Mouse (Mus musculus): ENCODE data around the gene Tbc1d17. TPM values are rescaled to one million over a fixed set of nuclear protein-coding genes. Genes with fewer than 3 reads are reported as not detected.

The Tbc1d17 gene
- polyA plus RNA-seq, 1 experiment from 2014 or later, result 65.3 TPM

DNA sequence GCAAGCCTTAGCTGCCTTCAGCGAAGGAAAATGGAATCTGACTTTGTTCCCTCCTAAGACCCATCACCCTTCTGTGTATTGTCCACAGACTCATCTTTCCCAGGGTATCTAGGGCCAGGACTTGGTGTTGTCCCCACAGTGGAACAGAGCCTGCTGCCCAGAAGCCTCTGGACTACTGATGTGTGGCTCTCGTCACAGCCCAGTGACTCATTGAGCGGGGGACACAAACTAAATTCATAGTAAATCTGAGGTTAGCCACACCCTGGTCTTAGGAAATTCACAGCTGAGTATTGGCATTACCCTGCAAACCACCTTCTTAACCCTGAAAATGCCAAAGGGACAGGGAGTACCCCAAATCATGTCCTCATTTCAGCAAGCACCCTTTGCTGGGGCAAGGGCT, 22.1 kb downstream of the Tbc1d17 start:
- H3K4me3 ChIP-seq (ENCODE audit: low read length), result no peak overlapping the region
- WGBS, result 85% methylated on average over 3 of the region's 3 CpGs
- no peak overlapping the region for H3K4me2 ChIP-seq (replicated peaks; ENCODE audit: low read depth, low read length)
- no peak overlapping the region for H3K27ac ChIP-seq (ENCODE audit: low read depth, low read length)
- no peaks in the 10 kb centered on the region for H3K27me3 ChIP-seq (ENCODE audit: control insufficient read depth, insufficient read depth, low read length)
- H3K9ac ChIP-seq (ENCODE audit: low read depth, low read length), result no peak overlapping the region
- H3K4me1 ChIP-seq (ENCODE audit: control insufficient read depth, insufficient read depth, low read length), result 0 out of 2 replicates have a peak, but pooled peaks cover 5% of the 10 kb centered on the region
- H3K36me3 ChIP-seq (ENCODE audit: control insufficient read depth, insufficient read depth, low read length), result peaks cover 44% of the 10 kb centered on the region
- no peaks in the 10 kb centered on the region for H3K9me3 ChIP-seq (ENCODE audit: control insufficient read depth, low read length)
- no peak for ATAC-seq (ENCODE audit: low FRiP score, low TSS enrichment)

GRCm38 (mm10) chr7:44824872-44825271, 24.0 kb downstream of the Tbc1d17 start:
- Histone ChIP-seq H3K4me1 (ENCODE audit: control insufficient read depth, insufficient read depth, low read length) (peaks cover 13% of the 10 kb centered on the region; the same call in 1 of the 2 replicates), H3K4me3 (ENCODE audit: low read length) (no peak overlapping the region), H3K9ac (ENCODE audit: low read depth, low read length) (no peak overlapping the region), H3K27ac (ENCODE audit: low read depth, low read length) (no peak overlapping the region), H3K9me3 (ENCODE audit: control insufficient read depth, low read length) (no peaks in the 10 kb centered on the region), H3K4me2 (replicated peaks; ENCODE audit: low read depth, low read length) (no peak overlapping the region), H3K36me3 (ENCODE audit: control insufficient read depth, insufficient read depth, low read length) (peaks cover 25% of the 10 kb centered on the region), H3K27me3 (ENCODE audit: control insufficient read depth, insufficient read depth, low read length) (no peaks in the 10 kb centered on the region)
- 21% methylated on average over 3 of the region's 3 CpGs for WGBS
- no peak; the same call in 1 of the 2 replicates for ATAC-seq (ENCODE audit: low FRiP score, low TSS enrichment)

GRCm38 (mm10) chr7:44823409-44823808, 25.5 kb downstream of the Tbc1d17 start:
- Histone ChIP-seq H3K36me3 (ENCODE audit: control insufficient read depth, insufficient read depth, low read length) (peaks cover 10% of the 10 kb centered on the region; the same call in 1 of the 2 replicates), H3K9ac (ENCODE audit: low read depth, low read length) (no peak overlapping the region)
- WGBS, result 44% methylated on average over 7 of the region's 7 CpGs

DNA sequence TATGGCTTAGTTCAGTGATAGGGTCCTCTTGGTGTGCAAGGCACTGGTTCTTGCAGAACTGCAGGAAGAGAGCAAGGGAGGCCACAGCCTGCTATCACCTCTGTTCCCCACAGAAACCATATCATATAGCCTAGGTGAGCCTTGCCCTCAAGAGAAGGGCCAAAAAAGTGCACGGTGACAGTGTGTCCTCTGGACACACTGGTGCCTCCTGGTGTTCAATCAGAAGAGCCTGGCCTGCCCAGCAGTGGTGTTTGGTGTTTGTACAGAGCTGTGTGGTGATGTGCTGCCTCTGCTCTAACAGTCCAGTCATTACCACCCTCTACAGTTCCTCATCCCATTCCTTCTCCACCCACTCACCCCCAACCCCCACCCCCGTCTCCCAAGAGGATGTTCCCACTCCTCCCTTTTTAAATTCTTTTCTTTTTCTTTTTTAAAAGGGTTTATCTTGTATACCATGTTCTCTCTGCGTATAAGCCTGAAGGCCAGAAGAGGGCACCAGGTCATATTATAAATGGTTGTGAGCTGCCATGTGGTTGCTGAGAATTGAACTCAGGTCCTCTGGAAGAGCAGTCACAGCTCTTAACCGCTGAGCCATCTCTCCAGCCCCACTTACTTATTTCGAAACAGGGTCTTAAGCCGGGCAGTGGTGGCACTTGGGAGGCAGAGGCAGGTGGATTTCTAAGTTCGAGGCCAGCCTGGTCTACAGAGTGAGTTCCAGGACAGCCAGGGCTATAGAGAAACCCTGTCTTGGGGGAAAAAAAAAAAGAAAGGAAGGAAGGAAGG, 27.0 kb downstream of the Tbc1d17 start:
- H3K9me3 ChIP-seq (ENCODE audit: control insufficient read depth, low read length), result no peaks in the 10 kb centered on the region
- no peak overlapping the region for H3K27ac ChIP-seq (ENCODE audit: low read depth, low read length)
- H3K9ac ChIP-seq (ENCODE audit: low read depth, low read length), result no peak overlapping the region
- no peaks in the 10 kb centered on the region for H3K27me3 ChIP-seq (ENCODE audit: control insufficient read depth, insufficient read depth, low read length)
- ATAC-seq (ENCODE audit: low FRiP score, low TSS enrichment), result no peak
- H3K36me3 ChIP-seq (ENCODE audit: control insufficient read depth, insufficient read depth, low read length), result peaks cover 3% of the 10 kb centered on the region; the same call in 1 of the 2 replicates
- H3K4me3 ChIP-seq (ENCODE audit: low read length), result no peak overlapping the region
- H3K4me1 ChIP-seq (ENCODE audit: control insufficient read depth, insufficient read depth, low read length), result peaks cover 33% of the 10 kb centered on the region
- 82% methylated on average over 7 of the region's 7 CpGs for WGBS
- no peak overlapping the region for H3K4me2 ChIP-seq (replicated peaks; ENCODE audit: low read depth, low read length)

More at GRCm38 (mm10) chr7:44823409-44823808, 25.5 kb downstream of the Tbc1d17 start:
- Histone ChIP-seq H3K27me3 (ENCODE audit: control insufficient read depth, insufficient read depth, low read length) (no peaks in the 10 kb centered on the region), H3K9me3 (ENCODE audit: control insufficient read depth, low read length) (no peaks in the 10 kb centered on the region), H3K4me3 (ENCODE audit: low read length) (no peak overlapping the region), H3K4me1 (ENCODE audit: control insufficient read depth, insufficient read depth, low read length) (peaks cover 22% of the 10 kb centered on the region), H3K27ac (ENCODE audit: low read depth, low read length) (no peak overlapping the region), H3K4me2 (replicated peaks; ENCODE audit: low read depth, low read length) (no peak overlapping the region)
- ATAC-seq (ENCODE audit: low FRiP score, low TSS enrichment), result no peak

GRCm38 (mm10) chr7:44820525-44820924, 28.4 kb downstream of the Tbc1d17 start:
- peaks cover 33% of the 10 kb centered on the region for H3K4me1 ChIP-seq (ENCODE audit: control insufficient read depth, insufficient read depth, low read length)
- WGBS, result 83% methylated on average over 3 of the region's 3 CpGs
- no peak overlapping the region for H3K4me2 ChIP-seq (replicated peaks; ENCODE audit: low read depth, low read length)
- no peaks in the 10 kb centered on the region for H3K27me3 ChIP-seq (ENCODE audit: control insufficient read depth, insufficient read depth, low read length)
- H3K36me3 ChIP-seq (ENCODE audit: control insufficient read depth, insufficient read depth, low read length), result peaks cover 3% of the 10 kb centered on the region; the same call in 1 of the 2 replicates
- H3K9me3 ChIP-seq (ENCODE audit: control insufficient read depth, low read length), result no peaks in the 10 kb centered on the region
- no peak overlapping the region for H3K27ac ChIP-seq (ENCODE audit: low read depth, low read length)
- no peak overlapping the region for H3K4me3 ChIP-seq (ENCODE audit: low read length)
- ATAC-seq (ENCODE audit: low FRiP score, low TSS enrichment), result no peak
- no peak overlapping the region for H3K9ac ChIP-seq (ENCODE audit: low read depth, low read length)

DNA sequence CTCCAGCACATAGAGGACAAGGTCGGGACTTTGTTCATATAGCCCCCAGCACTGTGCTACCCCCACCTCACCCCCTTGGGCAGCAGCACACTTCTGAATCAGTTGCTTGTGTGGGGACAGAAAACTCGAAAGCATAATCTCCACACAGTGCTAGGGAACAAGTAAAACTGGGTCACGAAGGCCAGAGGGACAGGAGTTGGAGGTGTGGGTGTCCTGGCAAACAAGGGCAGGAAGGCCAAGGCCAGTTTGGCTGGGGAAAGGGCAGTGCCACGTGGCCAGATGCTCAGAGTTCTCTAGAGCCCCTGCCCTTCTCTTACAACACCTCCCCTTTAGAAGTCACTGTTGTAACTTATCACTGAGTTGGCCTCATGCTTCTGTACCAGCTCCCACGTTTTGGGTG, 29.0 kb downstream of the Tbc1d17 start:
- no peak overlapping the region for H3K4me2 ChIP-seq (replicated peaks; ENCODE audit: low read depth, low read length)
- no peak overlapping the region for H3K4me3 ChIP-seq (ENCODE audit: low read length)
- peaks cover 3% of the 10 kb centered on the region; the same call in 1 of the 2 replicates for H3K36me3 ChIP-seq (ENCODE audit: control insufficient read depth, insufficient read depth, low read length)
- no peak overlapping the region for H3K9ac ChIP-seq (ENCODE audit: low read depth, low read length)
- 48% methylated on average over 5 of the region's 5 CpGs for WGBS
- H3K4me1 ChIP-seq (ENCODE audit: control insufficient read depth, insufficient read depth, low read length), result peaks cover 33% of the 10 kb centered on the region
- H3K27me3 ChIP-seq (ENCODE audit: control insufficient read depth, insufficient read depth, low read length), result no peaks in the 10 kb centered on the region
- H3K27ac ChIP-seq (ENCODE audit: low read depth, low read length), result no peak overlapping the region
- ATAC-seq (ENCODE audit: low FRiP score, low TSS enrichment), result no peak
- H3K9me3 ChIP-seq (ENCODE audit: control insufficient read depth, low read length), result no peaks in the 10 kb centered on the region

DNA sequence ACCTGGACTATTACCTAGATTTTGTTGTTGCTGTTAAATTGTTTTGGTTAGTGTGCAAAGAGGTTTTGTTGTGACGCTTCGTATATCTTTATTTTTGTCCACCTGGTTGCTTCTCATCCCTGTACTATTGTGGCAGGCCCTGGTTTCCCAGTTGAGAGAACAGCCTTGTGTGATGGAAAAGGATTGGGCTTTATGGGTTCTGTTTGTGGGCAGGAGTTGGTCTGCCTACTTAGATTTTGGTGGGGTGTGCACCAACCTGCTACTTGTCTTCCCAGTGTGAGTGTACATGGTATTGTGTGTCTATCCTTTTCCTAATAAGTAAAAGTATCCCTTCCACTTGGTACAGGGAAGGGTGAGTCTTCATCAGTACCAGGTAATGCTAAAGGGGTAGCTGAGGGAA, 29.5 kb downstream of the Tbc1d17 start:
- Histone ChIP-seq H3K27ac (ENCODE audit: low read depth, low read length) (no peak overlapping the region), H3K9me3 (ENCODE audit: control insufficient read depth, low read length) (no peaks in the 10 kb centered on the region), H3K9ac (ENCODE audit: low read depth, low read length) (peak overlapping the region; percentile 56; the same call in 1 of the 2 replicates), H3K27me3 (ENCODE audit: control insufficient read depth, insufficient read depth, low read length) (no peaks in the 10 kb centered on the region), H3K4me2 (replicated peaks; ENCODE audit: low read depth, low read length) (peak overlapping the region; percentile 67; the same call in 1 of the 2 replicates), H3K36me3 (ENCODE audit: control insufficient read depth, insufficient read depth, low read length) (peaks cover 3% of the 10 kb centered on the region; the same call in 1 of the 2 replicates), H3K4me1 (ENCODE audit: control insufficient read depth, insufficient read depth, low read length) (peaks cover 33% of the 10 kb centered on the region), H3K4me3 (ENCODE audit: low read length) (peak overlapping the region; percentile 87; the same call in 1 of the 2 replicates)
- 89% methylated on average over 2 of the region's 2 CpGs for WGBS
- no peak for ATAC-seq (ENCODE audit: low FRiP score, low TSS enrichment)

DNA sequence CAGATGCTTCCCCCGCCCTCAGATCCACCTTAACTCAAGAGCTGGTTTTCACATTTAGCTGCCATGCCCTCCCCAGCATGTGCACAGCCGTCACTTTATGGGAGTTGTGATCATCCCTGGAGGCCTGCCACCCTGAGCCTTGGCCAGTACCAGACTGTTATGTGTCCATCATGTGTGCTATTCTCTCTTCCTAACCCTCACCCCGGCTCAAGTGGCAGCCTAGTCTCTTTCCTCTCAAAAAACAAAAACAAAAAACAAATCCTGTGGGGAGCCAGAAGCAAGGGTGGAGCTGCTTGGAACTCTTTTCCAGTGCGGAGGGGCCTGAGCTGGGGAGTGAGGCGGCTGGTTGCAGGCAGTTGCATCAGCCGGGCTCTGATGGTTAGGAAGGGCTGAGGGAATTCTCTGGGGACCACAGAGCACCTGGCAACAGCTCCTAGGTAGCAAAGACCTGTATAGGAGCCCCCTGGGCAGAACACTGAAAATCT, 30.1 kb downstream of the Tbc1d17 start:
- H3K4me1 ChIP-seq (ENCODE audit: control insufficient read depth, insufficient read depth, low read length), result peaks cover 30% of the 10 kb centered on the region
- WGBS, result 45% methylated on average over 6 of the region's 6 CpGs
- H3K4me3 ChIP-seq (ENCODE audit: low read length), result peak overlapping the region; percentile 87
- ATAC-seq (ENCODE audit: low FRiP score, low TSS enrichment), result no peak
- peak overlapping the region; percentile 67 for H3K4me2 ChIP-seq (replicated peaks; ENCODE audit: low read depth, low read length)
- H3K9ac ChIP-seq (ENCODE audit: low read depth, low read length), result peak overlapping the region; percentile 56
- H3K9me3 ChIP-seq (ENCODE audit: control insufficient read depth, low read length), result no peaks in the 10 kb centered on the region
- peaks cover 9% of the 10 kb centered on the region; the same call in 1 of the 2 replicates for H3K36me3 ChIP-seq (ENCODE audit: control insufficient read depth, insufficient read depth, low read length)
- H3K27ac ChIP-seq (ENCODE audit: low read depth, low read length), result no peak overlapping the region
- no peaks in the 10 kb centered on the region for H3K27me3 ChIP-seq (ENCODE audit: control insufficient read depth, insufficient read depth, low read length)

DNA sequence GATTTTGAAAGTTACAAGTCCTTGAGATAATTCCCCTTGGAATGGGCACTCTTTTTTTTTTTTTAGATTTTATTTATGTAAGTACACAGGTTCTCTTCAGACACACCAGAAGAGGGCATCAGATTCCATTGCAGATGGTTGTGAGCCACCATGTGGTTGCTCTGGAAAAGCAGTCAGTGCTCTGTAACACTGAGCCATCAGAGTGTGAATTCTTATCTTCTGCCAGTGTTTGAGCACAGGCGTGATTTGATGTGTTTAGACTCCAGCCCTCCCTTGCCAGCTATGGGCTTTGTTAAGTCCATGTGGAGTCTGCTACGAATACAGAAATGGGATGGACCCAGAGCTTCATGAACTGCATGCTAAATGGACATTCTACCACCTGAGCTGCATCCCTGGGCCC, 30.7 kb downstream of the Tbc1d17 start:
- no peak for ATAC-seq (ENCODE audit: low FRiP score, low TSS enrichment)
- no peaks in the 10 kb centered on the region for H3K27me3 ChIP-seq (ENCODE audit: control insufficient read depth, insufficient read depth, low read length)
- H3K4me1 ChIP-seq (ENCODE audit: control insufficient read depth, insufficient read depth, low read length), result peaks cover 28% of the 10 kb centered on the region
- no peaks in the 10 kb centered on the region for H3K9me3 ChIP-seq (ENCODE audit: control insufficient read depth, low read length)
- H3K27ac ChIP-seq (ENCODE audit: low read depth, low read length), result no peak overlapping the region
- peak overlapping the region; percentile 98; the same call in 1 of the 2 replicates for H3K9ac ChIP-seq (ENCODE audit: low read depth, low read length)
- WGBS, result 40% methylated on average over 2 of the region's 2 CpGs
- H3K36me3 ChIP-seq (ENCODE audit: control insufficient read depth, insufficient read depth, low read length), result peaks cover 7% of the 10 kb centered on the region; the same call in 1 of the 2 replicates
- H3K4me3 ChIP-seq (ENCODE audit: low read length), result peak overlapping the region; percentile 87
- peak overlapping the region; percentile 67 for H3K4me2 ChIP-seq (replicated peaks; ENCODE audit: low read depth, low read length)
